Mouse (Mus musculus) liver, embryonic 14.5 days (tissue): ENCODE results near the gene 2610001J05Rik.

Source experiments
- CTCF ChIP-seq: IDR thresholded peaks from 2 replicates; pipeline ENCODE4 v1.5.1; 2016; ENCODE audit warnings: antibody characterized with exemption, low read depth, control low read depth
- EP300 ChIP-seq: IDR thresholded peaks from 2 replicates; pipeline ENCODE4 v1.6.1; 2016; ENCODE audit warnings: antibody characterized with exemption, low read depth

DNA sequence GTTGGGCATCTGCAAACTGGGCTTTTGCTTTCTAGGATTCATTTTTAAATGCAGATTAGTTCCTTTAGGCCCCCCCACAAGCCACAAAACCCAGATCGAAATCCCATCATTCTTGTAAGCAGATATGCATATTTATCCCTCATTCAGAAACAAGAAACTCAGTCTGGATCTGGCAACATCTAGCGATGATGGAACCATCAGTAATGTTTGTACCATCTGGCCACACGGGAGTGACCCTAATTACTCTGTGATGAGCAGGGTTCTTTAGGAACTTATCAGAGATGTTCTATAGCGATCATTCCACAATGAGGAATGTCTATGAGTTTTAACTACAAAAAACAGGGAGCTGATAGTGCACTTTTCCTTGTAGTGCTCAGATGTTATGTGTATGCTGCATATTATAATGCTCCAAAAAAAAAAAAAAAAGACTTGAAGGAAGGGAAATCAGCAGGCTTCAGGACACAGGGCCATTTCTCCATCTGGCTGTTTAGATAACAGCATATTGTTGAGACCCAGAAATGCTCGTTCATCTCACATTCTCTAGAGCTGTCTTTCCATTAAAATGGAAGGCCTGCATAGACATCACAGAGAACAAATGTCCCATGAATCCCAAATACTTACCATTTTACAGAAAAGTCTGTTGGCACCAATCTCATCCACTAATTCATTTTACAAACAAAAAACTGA, 31.8 kb upstream of the 2610001J05Rik start:
- TF ChIP-seq CTCF = no peak
- no peak for TF ChIP-seq EP300
